Mouse (Mus musculus): ENCODE data around the gene Tor2a. TPM values are rescaled to one million over a fixed set of nuclear protein-coding genes. Genes with fewer than 3 reads are reported as not detected.

Gene Tor2a
- total and polyA plus RNA-seq, 3 experiments = 54.7 to 62.2 TPM; not detected in 1

GRCm38 (mm10) chr2:32775359-32776074 is 18.5 kb downstream of the Tor2a start, which contains the start of the genes Ttc16 and Ptrh1 (continued):
- TF ChIP-seq RAD21 (IDR thresholded peaks at IDR 0.05; ENCODE audit: low read depth, low read length) = no peak
- TF ChIP-seq ZNF384 (IDR thresholded peaks at IDR 0.05; ENCODE audit: low read depth, low read length) = no peak
- no peak for TF ChIP-seq GATA1 (IDR thresholded peaks at IDR 0.05; ENCODE audit: low read depth, low read length)
- TF ChIP-seq SIN3A (IDR thresholded peaks at IDR 0.05; ENCODE audit: low read length) = peak; percentile 95

- peak overlapping the region; percentile 82 to 99 for H3K4me3 ChIP-seq (ENCODE audit: control insufficient read depth in 1 of 2, insufficient read depth in 1 of 2, low read depth in 2 of 2, low read length in 2 of 2)
- no peaks in the 10 kb centered on the region for H3K27me3 ChIP-seq (ENCODE audit: control insufficient read depth in 1 of 2, insufficient read depth in 2 of 2, low read length in 2 of 2)
- peak overlapping the region; percentile 61 for H3K9ac ChIP-seq (ENCODE audit: control insufficient read depth, low read depth, low read length, poor library complexity, severe bottlenecking)
- no peaks in the 10 kb centered on the region for H3K9me3 ChIP-seq (replicated peaks; ENCODE audit: insufficient read depth, low read length)
- H3K79me2 ChIP-seq (ENCODE audit: control insufficient read depth, insufficient read depth, low read length, poor library complexity) = no peaks in the 10 kb centered on the region; the same call in 1 of the 2 replicates
- H3K4me1 ChIP-seq (ENCODE audit: control insufficient read depth in 1 of 2, insufficient read depth in 2 of 2, low read length in 2 of 2) = peaks cover 2 to 9% of the 10 kb centered on the region in 2 experiments; a peak in 3 of 4 replicates
- DNase-seq (ENCODE audit: low read depth, low spot score) = no peak
- H3K36me3 ChIP-seq (ENCODE audit: control insufficient read depth in 1 of 2, insufficient read depth in 2 of 2, low read length in 2 of 2) = no peaks in the 10 kb centered on the region
- H3K27ac ChIP-seq (ENCODE audit: control insufficient read depth, low read depth, low read length) = no peak overlapping the region
- TF ChIP-seq USF1 (IDR thresholded peaks at IDR 0.05; ENCODE audit: low read depth, low read length) (0 out of 2 replicates have a peak, but pooled peaks have one; percentile 27), JUND (IDR thresholded peaks at IDR 0.05; ENCODE audit: low read depth, low read length) (no peak)
Measured at GRCm38 (mm10) chr2:32776192-32776591, 19.2 kb downstream of the Tor2a start.

- Histone ChIP-seq H3K36me3 (ENCODE audit: control insufficient read depth in 1 of 2, insufficient read depth in 2 of 2, low read length in 2 of 2) (no peaks in the 10 kb centered on the region), H3K79me2 (ENCODE audit: control insufficient read depth, insufficient read depth, low read length, poor library complexity) (no peaks in the 10 kb centered on the region; the same call in 1 of the 2 replicates), H3K4me3 (ENCODE audit: control insufficient read depth in 1 of 2, insufficient read depth in 1 of 2, low read depth in 2 of 2, low read length in 2 of 2) (no peak overlapping the region), H3K27ac (ENCODE audit: control insufficient read depth, low read depth, low read length) (no peak overlapping the region), H3K9ac (ENCODE audit: control insufficient read depth, low read depth, low read length, poor library complexity, severe bottlenecking) (no peak overlapping the region), H3K27me3 (ENCODE audit: control insufficient read depth in 1 of 2, insufficient read depth in 2 of 2, low read length in 2 of 2) (no peaks in the 10 kb centered on the region), H3K9me3 (replicated peaks; ENCODE audit: insufficient read depth, low read length) (no peaks in the 10 kb centered on the region), H3K4me1 (ENCODE audit: control insufficient read depth in 1 of 2, insufficient read depth in 2 of 2, low read length in 2 of 2) (peaks cover 0 to 5% of the 10 kb centered on the region in 2 experiments; a peak in 2 of 4 replicates)
- no peak for TF ChIP-seq USF2 (IDR thresholded peaks at IDR 0.05; ENCODE audit: borderline replicate concordance in 1 of 2, insufficient read depth in 1 of 2, low read depth in 1 of 2, low read length in 2 of 2)
- DNase-seq (ENCODE audit: low read depth, low spot score) = no peak
Measured at GRCm38 (mm10) chr2:32778081-32778480, 21.0 kb downstream of the Tor2a start.

- no peaks in the 10 kb centered on the region for H3K9me3 ChIP-seq (replicated peaks; ENCODE audit: insufficient read depth, low read length)
- no peaks in the 10 kb centered on the region for H3K36me3 ChIP-seq (ENCODE audit: control insufficient read depth in 1 of 2, insufficient read depth in 2 of 2, low read length in 2 of 2)
- H3K4me3 ChIP-seq (ENCODE audit: control insufficient read depth in 1 of 2, insufficient read depth in 1 of 2, low read depth in 2 of 2, low read length in 2 of 2) = no peak overlapping the region
- no peaks in the 10 kb centered on the region; the same call in 1 of the 2 replicates for H3K79me2 ChIP-seq (ENCODE audit: control insufficient read depth, insufficient read depth, low read length, poor library complexity)
- H3K4me1 ChIP-seq (ENCODE audit: control insufficient read depth in 1 of 2, insufficient read depth in 2 of 2, low read length in 2 of 2) = peaks cover 0 to 5% of the 10 kb centered on the region in 2 experiments; a peak in 2 of 4 replicates
- DNase-seq (ENCODE audit: low read depth, low spot score) = peak; percentile 28
- H3K27ac ChIP-seq (ENCODE audit: control insufficient read depth, low read depth, low read length) = no peak overlapping the region
- no peaks in the 10 kb centered on the region for H3K27me3 ChIP-seq (ENCODE audit: control insufficient read depth in 1 of 2, insufficient read depth in 2 of 2, low read length in 2 of 2)
- H3K9ac ChIP-seq (ENCODE audit: control insufficient read depth, low read depth, low read length, poor library complexity, severe bottlenecking) = no peak overlapping the region
- TF ChIP-seq POLR2AphosphoS5 (IDR thresholded peaks at IDR 0.05; ENCODE audit: borderline replicate concordance, low read depth, low read length) (no peak), E2F4 (IDR thresholded peaks at IDR 0.05; ENCODE audit: borderline replicate concordance, low read depth, low read length) (no peak), GABPA (IDR thresholded peaks at IDR 0.05; ENCODE audit: low read depth, low read length) (no peak), HCFC1 (IDR thresholded peaks at IDR 0.05; ENCODE audit: low read depth, low read length) (no peak), USF2 (IDR thresholded peaks at IDR 0.05; ENCODE audit: borderline replicate concordance in 1 of 2, insufficient read depth in 1 of 2, low read depth in 1 of 2, low read length in 2 of 2) (no peak), JUND (IDR thresholded peaks at IDR 0.05; ENCODE audit: low read depth, low read length) (no peak), MYC (IDR thresholded peaks at IDR 0.05; ENCODE audit: low read depth, low read length) (no peak), MAFK (IDR thresholded peaks at IDR 0.05; ENCODE audit: borderline replicate concordance, low read depth, low read length) (no peak), ZNF384 (IDR thresholded peaks at IDR 0.05; ENCODE audit: low read depth, low read length) (no peak), POLR2A (IDR thresholded peaks at IDR 0.05; ENCODE audit: control insufficient read depth in 1 of 2, insufficient read depth in 1 of 2, low read depth in 1 of 2, low read length in 2 of 2, poor library complexity in 1 of 2) (no peak), BHLHE40 (IDR thresholded peaks at IDR 0.05; ENCODE audit: borderline replicate concordance, low read depth, low read length) (no peak), RCOR1 (IDR thresholded peaks at IDR 0.05; ENCODE audit: low read depth, low read length) (no peak), RAD21 (IDR thresholded peaks at IDR 0.05; ENCODE audit: low read depth, low read length) (peak; percentile 33), SMC3 (IDR thresholded peaks at IDR 0.05; ENCODE audit: low read depth, low read length) (peak; percentile 50), MEF2A (IDR thresholded peaks at IDR 0.05; ENCODE audit: extremely low read depth, insufficient replicate concordance, low read depth, low read length, poor library complexity, severe bottlenecking) (no peak), NRF1 (IDR thresholded peaks at IDR 0.05; ENCODE audit: insufficient read depth, low read depth, low read length, poor library complexity, severe bottlenecking) (no peak), ZKSCAN1 (IDR thresholded peaks at IDR 0.05; ENCODE audit: low read depth, low read length) (no peak)
Measured at GRCm38 (mm10) chr2:32779131-32779530, 22.1 kb downstream of the Tor2a start.
